Mouse (Mus musculus) adrenal gland, postnatal 10 days (tissue): ENCODE results near the gene Gkap1. TPM values are rescaled to one million over a fixed set of nuclear protein-coding genes. Genes with fewer than 3 reads are reported as not detected.

Source experiments
- DNase-seq: peaks from one replicate; pipeline ENCODE4 v3.0.0; 2021; ENCODE audit warnings: mixed read lengths
- total RNA-seq, 2 experiments: library from RNA; stranded (reverse); gene quantifications; 2 replicates each; pipeline ENCODE4 v1.2.3; 2021

Gene Gkap1
- total RNA-seq, 2 experiments from 2014 or later, result 41.0 to 42.1 TPM

- DNase-seq, result no peak
Observed at GRCm38 (mm10) chr13:58263546-58263945, 12.0 kb downstream of the Gkap1 start.

DNA sequence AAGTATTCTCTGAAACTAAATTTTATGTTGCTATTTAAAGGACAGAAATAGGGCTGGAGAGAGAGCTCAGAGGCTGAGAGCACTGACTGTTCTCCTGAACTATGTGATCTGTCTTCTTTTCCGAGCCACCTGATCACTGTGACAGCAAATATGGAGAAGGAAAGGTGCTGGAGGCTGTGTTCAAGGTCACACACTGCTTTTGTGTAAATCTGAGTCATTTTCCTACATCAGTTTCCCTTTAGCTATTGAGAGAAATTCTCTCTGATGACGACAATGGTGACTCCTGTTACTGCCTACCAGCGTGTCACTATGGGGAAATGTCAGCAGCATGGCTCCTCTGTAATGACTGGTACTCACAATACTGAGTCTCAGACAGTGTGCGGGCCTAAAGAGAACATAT lies 13.8 kb downstream of the Gkap1 start:
- DNase-seq, result no peak

GRCm38 (mm10) chr13:58253268-58253667 lies 22.2 kb downstream of the Gkap1 start:
- no peak for DNase-seq

GRCm38 (mm10) chr13:58248957-58249356 lies 26.5 kb downstream of the Gkap1 start:
- no peak for DNase-seq

DNA sequence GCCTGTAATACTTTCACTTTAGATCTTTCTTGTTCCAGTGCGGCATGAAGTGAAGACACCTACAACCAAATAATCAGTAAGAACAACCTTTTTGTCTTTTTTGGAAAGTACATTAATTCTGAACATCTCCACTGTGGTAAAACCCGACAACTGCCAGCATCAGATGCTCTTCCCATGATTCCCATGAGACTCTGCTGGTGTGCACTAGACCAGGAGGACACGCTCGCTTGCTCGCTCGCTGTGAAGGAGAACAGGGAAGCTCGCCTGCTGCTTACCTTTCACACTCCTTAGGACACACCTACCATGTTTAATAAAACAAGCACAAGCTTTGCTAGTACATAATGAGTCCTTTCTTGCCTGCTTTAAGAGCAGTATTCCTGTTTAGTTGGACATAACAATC lies 39.0 kb downstream of the Gkap1 start:
- DNase-seq, result no peak

- peak; percentile 70 for DNase-seq
Observed at GRCm38 (mm10) chr13:58232611-58233010, 42.9 kb downstream of the Gkap1 start.

- no peak for DNase-seq
Observed at GRCm38 (mm10) chr13:58232070-58232469, 43.4 kb downstream of the Gkap1 start.

GRCm38 (mm10) chr13:58228624-58229023 lies 46.9 kb downstream of the Gkap1 start:
- no peak for DNase-seq

DNA sequence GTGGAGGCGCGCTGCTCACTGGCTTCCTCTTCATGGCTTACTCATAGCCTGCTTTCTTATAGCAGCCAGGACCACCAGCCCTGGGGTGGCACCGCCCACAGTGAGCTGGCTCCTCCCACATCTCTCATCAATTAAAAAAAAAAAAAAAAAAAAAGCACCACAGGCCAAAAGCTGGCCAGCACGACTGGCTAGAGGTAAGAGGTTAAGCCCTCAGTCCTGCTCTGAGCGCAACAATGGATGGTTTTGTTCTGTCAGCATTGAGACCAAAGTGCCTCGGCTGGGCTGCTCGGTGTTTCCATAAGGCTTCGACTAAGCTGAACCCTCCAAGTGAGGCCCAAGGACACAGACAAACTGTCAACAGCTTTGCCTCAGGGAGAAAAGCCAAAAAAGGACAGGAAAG lies 49.8 kb downstream of the Gkap1 start:
- DNase-seq, result peak; percentile 12

- no peak for DNase-seq
Observed at GRCm38 (mm10) chr13:58220206-58220605, 55.3 kb downstream of the Gkap1 start.

DNA sequence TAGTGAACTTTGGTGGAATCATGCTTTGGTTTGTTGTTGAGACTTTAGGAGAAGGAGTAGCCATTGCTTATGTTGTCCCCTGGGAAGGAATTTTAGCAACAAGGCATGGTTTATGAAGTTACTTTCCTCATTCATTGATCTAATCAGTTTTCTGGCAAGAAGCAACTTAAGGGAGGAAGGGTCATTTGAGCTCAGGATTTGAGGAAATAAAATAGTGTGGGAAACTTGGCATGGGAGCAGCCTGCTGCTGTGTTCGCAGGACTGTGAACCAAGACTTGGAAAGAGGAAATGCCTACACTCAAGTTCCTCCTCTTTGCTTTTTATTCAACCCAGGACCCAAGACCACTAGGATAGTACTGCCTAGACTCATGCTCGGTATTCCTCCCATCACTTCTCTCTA lies 58.0 kb downstream of the Gkap1 start:
- DNase-seq, result no peak

DNA sequence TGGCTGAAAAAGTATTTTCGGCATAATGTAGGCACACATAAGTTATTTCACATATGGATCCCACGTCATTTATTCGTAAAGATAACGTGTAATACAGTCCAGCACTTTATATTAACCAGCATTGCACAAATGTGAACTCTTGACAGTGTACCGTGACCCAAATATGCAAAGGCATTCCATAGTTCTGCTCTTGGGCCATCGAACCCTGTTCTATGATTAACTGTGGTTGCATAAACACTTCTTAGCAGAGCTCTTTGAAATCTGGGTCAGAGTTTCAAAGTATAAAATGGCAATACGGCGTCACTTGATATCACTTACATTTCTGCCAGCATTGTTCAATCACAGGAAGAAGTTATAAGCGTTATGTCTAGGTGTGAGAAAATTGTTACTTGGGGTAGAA lies 59.1 kb downstream of the Gkap1 start:
- no peak for DNase-seq

DNA sequence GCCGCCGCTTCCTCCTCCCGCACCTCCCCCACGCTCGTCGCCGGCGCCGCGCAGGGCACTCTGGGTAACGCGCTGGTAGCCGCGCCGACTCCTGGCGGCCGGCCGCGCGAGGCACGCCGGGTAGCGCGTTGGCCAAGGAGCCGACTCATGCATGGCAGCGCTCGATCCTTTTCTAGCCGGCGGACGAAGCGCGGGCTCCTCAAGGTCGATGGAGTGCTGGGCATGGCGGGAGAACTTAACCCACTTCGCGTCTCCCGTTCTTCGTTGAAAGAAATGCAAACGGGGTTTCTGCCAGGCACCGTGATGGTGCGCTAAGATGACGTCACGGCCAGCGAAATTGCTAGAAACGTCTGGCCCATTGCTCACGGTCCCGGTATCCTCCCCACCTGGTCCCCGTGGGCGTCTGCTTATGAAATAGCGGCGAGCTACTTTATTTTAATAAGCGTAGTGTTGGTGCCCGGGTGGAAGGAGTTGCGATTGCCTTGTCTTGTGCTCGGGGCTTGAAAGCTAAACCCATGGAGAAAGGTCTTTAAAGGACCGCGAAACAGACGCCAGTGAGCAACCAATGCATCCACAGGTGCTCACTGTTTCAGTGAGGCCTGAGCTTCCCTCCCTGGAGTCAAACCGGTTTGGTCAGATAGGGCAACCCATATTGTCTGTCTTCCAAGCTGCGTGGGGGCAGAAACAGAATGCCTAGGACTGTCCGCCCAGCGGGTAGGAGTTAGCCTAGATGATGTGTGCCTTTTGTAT lies 59.7 kb downstream of the Gkap1 start, which contains the start of gene Ubqln1:
Gene Ubqln1, minus strand, starts transcription at position 62 of the 750 bp plus-strand sequence.
- DNase-seq, result peak; percentile 93

DNA sequence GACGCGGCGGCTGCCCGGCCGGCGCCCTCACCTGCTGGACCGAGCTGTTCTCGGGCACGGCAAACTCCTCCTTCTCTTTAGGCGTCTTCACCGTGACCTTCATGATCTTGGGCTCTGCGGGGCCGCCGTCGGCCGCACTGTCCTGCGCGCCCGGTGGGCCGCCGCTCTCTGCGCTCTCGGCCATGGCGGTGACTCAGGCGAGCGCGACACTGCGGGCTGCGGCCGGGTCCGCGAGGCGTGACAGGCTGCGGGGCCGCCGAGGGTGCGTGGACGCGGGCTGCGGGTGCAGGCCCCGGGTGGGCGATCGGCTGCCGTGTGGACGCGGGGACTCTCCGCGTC lies 60.3 kb downstream of the Gkap1 start:
- DNase-seq, result no peak

DNA sequence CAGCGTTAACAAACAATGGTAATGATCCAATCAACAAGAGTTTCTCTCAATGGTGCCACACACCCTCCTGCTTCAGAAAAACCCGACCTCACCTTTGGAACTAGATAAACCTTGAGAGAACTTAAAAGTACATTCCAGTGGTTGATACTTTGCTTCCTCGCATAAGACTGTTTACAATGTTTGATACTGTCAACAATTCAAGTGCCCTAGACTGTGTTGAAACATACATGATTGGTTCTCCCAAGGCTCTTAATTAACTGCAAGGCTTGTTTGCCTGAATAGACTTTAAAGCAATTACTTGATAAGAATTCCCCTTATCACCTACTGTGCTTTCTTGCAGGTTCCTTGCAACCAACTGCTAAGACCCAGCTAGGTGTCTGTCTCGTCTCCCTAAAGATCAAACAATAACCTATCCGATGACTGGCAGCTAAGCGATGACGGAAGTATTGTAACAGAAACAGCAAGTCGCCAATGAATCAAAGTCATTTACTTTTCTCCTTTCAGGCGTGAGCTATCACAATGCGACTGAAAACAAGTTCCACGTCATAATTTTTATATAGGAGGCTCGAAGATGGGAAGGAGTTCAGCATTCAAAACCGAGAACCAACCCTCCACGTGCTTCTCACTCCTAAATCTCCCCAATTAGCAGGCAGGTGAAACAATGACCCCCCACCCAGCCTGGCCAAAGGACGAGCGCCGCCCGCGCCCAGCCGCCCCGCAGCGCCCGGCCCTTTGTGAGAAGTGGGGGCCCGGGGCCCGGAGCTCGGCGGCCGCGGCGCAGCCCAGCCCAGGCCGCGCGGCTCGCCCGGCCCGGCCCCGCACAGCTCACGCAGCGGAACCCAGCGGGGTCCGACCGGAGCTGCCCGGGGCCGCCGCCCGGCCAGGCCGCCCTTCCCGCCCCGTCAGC lies 60.9 kb downstream of the Gkap1 start:
- DNase-seq, result no peak

DNA sequence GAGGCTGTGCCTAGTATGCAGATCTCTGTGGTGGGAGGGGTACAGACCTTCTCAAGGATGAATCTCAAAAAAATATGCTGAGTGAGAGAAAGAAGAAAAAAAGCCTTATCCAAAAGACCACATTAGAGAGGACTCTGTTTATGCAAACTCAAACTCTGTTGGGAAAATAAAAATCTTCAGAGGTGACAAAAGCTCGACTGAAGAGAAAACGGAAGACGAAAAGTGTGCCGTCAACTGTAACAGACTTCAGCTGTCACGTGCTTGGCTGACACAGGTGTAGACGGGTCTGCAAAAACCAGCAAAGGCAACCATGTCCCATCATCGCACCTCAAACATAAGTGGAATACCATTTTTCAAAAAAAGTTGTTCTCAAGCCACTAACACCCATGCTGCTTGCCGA lies 61.7 kb downstream of the Gkap1 start:
- DNase-seq, result no peak

DNA sequence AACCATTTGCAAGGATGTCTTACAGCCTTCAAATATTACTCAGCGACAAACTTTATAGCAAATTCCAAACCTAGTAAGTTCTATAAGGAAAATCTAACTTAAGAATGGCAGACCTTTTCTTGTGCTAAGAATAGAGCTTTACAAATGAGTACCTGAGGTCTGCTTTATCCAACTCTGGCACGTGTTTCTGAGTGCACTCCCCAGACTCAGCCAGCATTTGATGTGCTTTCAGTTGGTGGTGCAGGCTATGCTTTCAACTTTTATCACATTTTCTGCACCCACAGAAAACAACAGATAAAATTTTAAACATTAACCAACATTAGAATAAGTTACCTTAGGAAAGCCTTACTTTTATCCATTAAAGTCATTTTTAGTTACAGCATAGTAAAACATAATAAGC lies 63.0 kb downstream of the Gkap1 start:
- DNase-seq, result no peak

GRCm38 (mm10) chr13:58210441-58210840 lies 65.1 kb downstream of the Gkap1 start:
- DNase-seq, result no peak

- DNase-seq, result no peak
Observed at GRCm38 (mm10) chr13:58206084-58206483, 69.4 kb downstream of the Gkap1 start.

GRCm38 (mm10) chr13:58204986-58205385 lies 70.5 kb downstream of the Gkap1 start:
- no peak for DNase-seq

- DNase-seq, result no peak
Observed at GRCm38 (mm10) chr13:58204202-58204601, 71.3 kb downstream of the Gkap1 start.

- DNase-seq, result no peak
Observed at GRCm38 (mm10) chr13:58202903-58203302, 72.6 kb downstream of the Gkap1 start.

DNA sequence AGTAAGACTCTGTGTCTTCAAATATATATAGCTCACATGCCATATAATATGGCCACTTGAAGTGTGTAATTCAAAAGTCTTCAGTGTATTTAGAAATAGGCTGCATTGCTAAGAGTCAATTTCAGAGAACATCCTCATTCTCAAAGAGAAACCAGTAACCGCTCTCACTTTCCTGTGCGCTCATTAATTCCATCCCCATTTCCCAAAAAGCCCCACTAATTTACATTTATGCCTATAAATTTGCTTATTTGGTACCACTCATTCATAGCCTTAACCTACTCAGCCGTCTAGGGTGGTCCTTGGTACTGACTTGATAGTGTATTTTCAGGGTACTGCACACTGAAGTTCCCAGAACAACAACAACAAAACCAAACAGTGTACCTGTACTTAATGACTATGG lies 73.6 kb downstream of the Gkap1 start:
- DNase-seq, result no peak

GRCm38 (mm10) chr13:58201343-58201742 lies 74.2 kb downstream of the Gkap1 start:
- no peak for DNase-seq
